In genomic region chr2:19553821-19554592, GRCm38 (mm10) we compare ENCODE assay signal across 8 mouse cellular contexts. TPM values are rescaled to one million over a fixed set of nuclear protein-coding genes. Genes with fewer than 3 reads are reported as not detected.
A peak's percentile ranks its signal among the peaks of the same experiment; 100 is the strongest.
DNase-seq lines count a peak whose midpoint lies in the region; ATAC-seq lines count a peak whose summit lies in the region.

Gene 4921504E06Rik, minus strand, starts transcription at chr2:19553914.

- H3K27ac ChIP-seq in hindbrain, embryonic 14.5 days: peak within 1 kb of the TSS; percentile 73

- H3K4me1 ChIP-seq in hindbrain, embryonic 14.5 days (replicated peaks; ENCODE audit: control insufficient read depth, insufficient read depth, low read length): peaks cover 9% of the 10 kb centered on the region

- peak within 1 kb of the TSS; percentile 36 for H3K4me3 ChIP-seq in hindbrain, embryonic 14.5 days (replicated peaks; ENCODE audit: low read length)

- H3K36me3 ChIP-seq in hindbrain, embryonic 14.5 days (replicated peaks; ENCODE audit: control insufficient read depth, insufficient read depth): no peaks in the 10 kb centered on the region

- peak within 1 kb of the TSS; percentile 35 for H3K9ac ChIP-seq in hindbrain, embryonic 14.5 days

- H3K27me3 ChIP-seq in hindbrain, embryonic 14.5 days (ENCODE audit: control insufficient read depth, insufficient read depth, low read length): no peaks in the 10 kb centered on the region; the same call in 1 of the 2 replicates

- under 1% methylated on average over 27 of the region's 27 CpGs for WGBS in hindbrain, embryonic 14.5 days

- peak; percentile 90 for ATAC-seq in hindbrain, embryonic 14.5 days (ENCODE audit: low FRiP score)

- H3K9me3 ChIP-seq in hindbrain, embryonic 14.5 days (ENCODE audit: control insufficient read depth, low read length): no peaks in the 10 kb centered on the region

- peak within 1 kb of the TSS; percentile 53 for H3K4me2 ChIP-seq in hindbrain, embryonic 14.5 days (replicated peaks)

- peak; percentile 46 for DNase-seq in NIH3T3 (ENCODE audit: low read depth)
- DNase-seq in cerebellum, postnatal 10 days: peak; percentile 88 to 90
- DNase-seq in frontal cortex, postnatal 36 days (ENCODE audit: low spot score in 2 of 2): peak; percentile 88 to 95
- DNase-seq in hindbrain, embryonic 14.5 days (ENCODE audit: low spot score): peak; percentile 74
- peak; percentile 54 to 64 for DNase-seq in layer of hippocampus, postnatal 25 days (ENCODE audit: extremely low spot score in 1 of 2, low spot score in 1 of 2)
- peak; percentile 89 for DNase-seq in lung, postnatal 10 days
- DNase-seq in ovary, postnatal 14 days (ENCODE audit: low spot score): peak; percentile 23
- peak; percentile 59 for DNase-seq in thymus, postnatal 0 days (ENCODE audit: low spot score)

RNA-seq across cellular contexts. Expression of gene 4921504E06Rik, which starts in this region (rescaled TPM):
- polyA plus RNA-seq in hindbrain, embryonic 14.5 days (2014; fragmentation: Nextera tagmentation; extraction: Ambion mirVana): 0.18 TPM in 1 of 2 replicates, not detected in the other
- total RNA-seq in layer of hippocampus, postnatal 25 days (2021): not detected
- polyA plus RNA-seq in thymus, postnatal 0 days (2015; fragmentation: Nextera tagmentation; extraction: Ambion mirVana): 0.06 TPM in 1 of 2 replicates, not detected in the other

Comparison
In these comparisons a context has a peak if more than half of its experiments do, and no peak if none do; other contexts are left out.
1. Peak in every context shown above with its lines: DNase-seq, ATAC-seq, H3K4me3 ChIP-seq and H3K27ac ChIP-seq.
2. Peak in DNase-seq, ATAC-seq, H3K4me3 ChIP-seq, H3K27ac ChIP-seq, H3K9ac ChIP-seq and H3K4me2 ChIP-seq in hindbrain, embryonic 14.5 days; RNA of the gene not detected or under 1 TPM.
3. Peak in DNase-seq in layer of hippocampus, postnatal 25 days; RNA of the gene not detected or under 1 TPM.
4. Peak in DNase-seq in thymus, postnatal 0 days; RNA of the gene not detected or under 1 TPM.
5. DNase-seq: peak in every context shown above with its lines; median percentile 92 in frontal cortex, postnatal 36 days; 89 in cerebellum, postnatal 10 days; 89 in lung, postnatal 10 days; 74 in hindbrain, embryonic 14.5 days; 59 in layer of hippocampus, postnatal 25 days; 59 in thymus, postnatal 0 days; 46 in NIH3T3; 23 in ovary, postnatal 14 days.